Mouse (Mus musculus): ENCODE results near the gene Cdc25a.

The Cdc25a gene

GRCm38 (mm10) chr9:109932361-109932755 lies 57.0 kb downstream of the Cdc25a start:
- peak; percentile 61 for DNase-seq (ENCODE audit: low read depth, low spot score)

GRCm38 (mm10) chr9:109932756-109933375 lies 57.5 kb downstream of the Cdc25a start:
- peak; percentile 45 for DNase-seq (ENCODE audit: low read depth, low spot score)

GRCm38 (mm10) chr9:109939401-109939800 lies 64.0 kb downstream of the Cdc25a start:
- DNase-seq (ENCODE audit: low read depth, low spot score), result peak; percentile 50

- no peak for DNase-seq (ENCODE audit: low read depth, low spot score)
Measured at GRCm38 (mm10) chr9:109942796-109943195, 67.4 kb downstream of the Cdc25a start.
